Mouse (Mus musculus): Measurements from ENCODE around the gene Vps37c.

- TF ChIP-seq E2F4 (IDR thresholded peaks at IDR 0.05; ENCODE audit: insufficient read depth) (no peak), POLR2A (IDR thresholded peaks at IDR 0.05; ENCODE audit: insufficient read length, low read depth) (no peak), USF1 (IDR thresholded peaks at IDR 0.05; ENCODE audit: low read depth) (no peak), CEBPB (IDR thresholded peaks at IDR 0.05; ENCODE audit: insufficient read depth, poor library complexity, severe bottlenecking) (no peak), MYOD1 (IDR thresholded peaks at IDR 0.05; ENCODE audit: control insufficient read depth in 1 of 3, insufficient read length in 2 of 3, low read depth in 2 of 3) (no peak), MAX (IDR thresholded peaks at IDR 0.05; ENCODE audit: low read depth) (no peak), TCF12 (IDR thresholded peaks at IDR 0.05; ENCODE audit: insufficient read depth, poor library complexity, severe bottlenecking) (no peak), MYOG (IDR thresholded peaks at IDR 0.05; ENCODE audit: control insufficient read depth in 1 of 3, insufficient read depth in 1 of 3, insufficient read length in 2 of 3, low read depth in 2 of 3) (no peak), POLR2AphosphoS2 (IDR thresholded peaks at IDR 0.05; ENCODE audit: insufficient read length, low read depth) (no peak), TCF3 (IDR thresholded peaks at IDR 0.05; ENCODE audit: insufficient read length, low read depth) (no peak)
Measured at GRCm38 (mm10) chr19:10665499-10665898, 23.0 kb upstream of the Vps37c start.
